Mouse (Mus musculus) G1E (cell line): ENCODE data around the gene Mis18bp1. TPM values are rescaled to one million over a fixed set of nuclear protein-coding genes. Genes with fewer than 3 reads are reported as not detected.

Source experiments
- ATAC-seq: 2 replicates; pipeline ENCODE4 v1.8.0; 2016; ENCODE audit warnings: mild to moderate bottlenecking; ENCODE audit not compliant: insufficient number of reproducible peaks, poor library complexity, low FRiP score, severe bottlenecking; ENCODE audit errors: extremely low read depth
- DNase-seq: peaks from one replicate; pipeline ENCODE4 v3.0.0; 2012; ENCODE audit warnings: low spot score
- H3K27me3 ChIP-seq: 2 replicates; pipeline ENCODE4 v1.6.1; 2012; ENCODE audit warnings: mild to moderate bottlenecking, low read length, inconsistent platforms; ENCODE audit not compliant: insufficient read depth
- H3K36me3 ChIP-seq: replicated peaks from 2 replicates; pipeline ENCODE3; 2012; ENCODE audit warnings: mild to moderate bottlenecking, inconsistent platforms
- H3K4me1 ChIP-seq: 2 replicates; pipeline ENCODE4 v1.6.1; 2012; ENCODE audit warnings: low read depth, low read length, inconsistent platforms, mixed read lengths; ENCODE audit not compliant: insufficient read depth
- H3K4me3 ChIP-seq: 2 replicates; pipeline ENCODE4 v1.5.1; 2012; ENCODE audit warnings: low read depth, mild to moderate bottlenecking, inconsistent platforms, low read length, moderate library complexity, mixed read lengths
- H3K9me3 ChIP-seq: replicated peaks from 2 replicates; pipeline ENCODE4 v1.6.1; 2012; ENCODE audit warnings: inconsistent platforms
- CTCF ChIP-seq: IDR thresholded peaks from 2 replicates; pipeline ENCODE4 v1.5.1; 2012; ENCODE audit warnings: low read depth, low read length, inconsistent platforms, mixed read lengths
- GATA1 ChIP-seq: IDR thresholded peaks from 2 replicates; pipeline ENCODE4 v1.6.1; 2012; ENCODE audit warnings: borderline replicate concordance, low read length, inconsistent platforms, mixed read lengths
- GATA2 ChIP-seq: IDR thresholded peaks from 2 replicates; pipeline ENCODE4 v1.6.1; 2012; ENCODE audit warnings: low read depth, low read length, inconsistent platforms, borderline replicate concordance
- POLR2AphosphoS5 ChIP-seq: IDR thresholded peaks from 2 replicates; pipeline ENCODE4 v1.6.1; 2012; ENCODE audit warnings: low read depth, low read length, inconsistent platforms; ENCODE audit not compliant: insufficient replicate concordance
- TAL1 ChIP-seq: conservative IDR thresholded peaks from 2 replicates; pipeline ENCODE4 v1.6.1; 2012; ENCODE audit warnings: low read depth, low read length, inconsistent platforms, mixed read lengths
- polyA plus RNA-seq: library from polyadenylated mRNA; stranded (reverse); fragments of >175 nt; gene quantifications from 2 replicates; pipeline ENCODE4 v1.2.3, GENCODE M21; 2012
- total RNA-seq, 2 experiments: library from RNA; stranded (forward) in 1 of 2; stranded (reverse) in 1 of 2; fragments of 200-1000 nt in 1 of 2; fragments of >200 nt in 1 of 2; fragmentation: Nextera tagmentation in 1 of 2; gene quantifications; 2 replicates each; pipeline ENCODE4 v1.2.3; 2014 to 2017

Gene Mis18bp1
- total RNA-seq (2014; fragmentation: Nextera tagmentation) (167 and 187 TPM in 2 replicates), total RNA-seq (2017) (72.9 and 91.8 TPM in 2 replicates), polyA plus RNA-seq (6.3 and 7.6 TPM in 2 replicates)

GRCm38 (mm10) chr12:65172021-65172951 lies at the start of gene Mis18bp1:
TSS of gene Mis18bp1 (minus strand) at chr12:65172604.
- Histone ChIP-seq H3K9me3 (no peaks in the 10 kb centered on the region), H3K4me1 (peaks cover 27% of the 10 kb centered on the region), H3K4me3 (peak within 1 kb of the TSS; percentile 76), H3K36me3 (peaks cover 23% of the 10 kb centered on the region), H3K27me3 (peaks cover 5% of the 10 kb centered on the region)
- TF ChIP-seq TAL1 (no peak), GATA2 (no peak), GATA1 (no peak), CTCF (no peak), POLR2AphosphoS5 (no peak)
- peak; percentile 96 for ATAC-seq
- DNase-seq: peak; percentile 89

- H3K36me3 ChIP-seq: no peaks in the 10 kb centered on the region
Measured at GRCm38 (mm10) chr12:65216404-65216840, 44.0 kb upstream of the Mis18bp1 start.

GRCm38 (mm10) chr12:65206431-65206830 lies 34.0 kb upstream of the Mis18bp1 start:
- ATAC-seq: no peak
- H3K27me3 ChIP-seq: no peaks in the 10 kb centered on the region

More at GRCm38 (mm10) chr12:65216404-65216840, 44.0 kb upstream of the Mis18bp1 start:
- Histone ChIP-seq H3K4me3 (no peak overlapping the region), H3K27me3 (no peaks in the 10 kb centered on the region), H3K9me3 (no peaks in the 10 kb centered on the region), H3K4me1 (no peaks in the 10 kb centered on the region)
- no peak for TF ChIP-seq CTCF
- TF ChIP-seq TAL1: no peak
- TF ChIP-seq GATA2: no peak
- DNase-seq (no peak), ATAC-seq (no peak)

DNA sequence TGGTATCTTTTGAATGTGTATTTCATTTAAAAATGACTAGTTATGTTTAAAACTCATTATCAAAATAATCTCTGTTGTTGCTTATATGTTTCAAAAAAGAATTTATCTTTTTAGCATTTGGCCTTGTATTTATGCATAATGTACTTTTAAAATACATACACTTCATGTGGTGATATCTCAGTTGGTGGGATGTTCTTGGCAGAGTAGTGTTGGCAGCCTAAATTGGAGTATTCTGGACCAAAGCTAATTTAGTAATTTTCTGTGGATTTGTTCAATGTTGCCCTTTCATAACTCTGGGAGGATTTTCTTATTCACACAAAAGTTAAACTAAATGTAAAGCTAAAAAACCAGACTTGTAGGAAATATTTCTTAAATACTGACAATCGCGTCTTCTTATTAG lies 29.4 kb upstream of the Mis18bp1 start:
- no peak for DNase-seq
- no peaks in the 10 kb centered on the region for H3K4me1 ChIP-seq
- no peak for ATAC-seq

More at GRCm38 (mm10) chr12:65206431-65206830, 34.0 kb upstream of the Mis18bp1 start:
- Histone ChIP-seq H3K4me3 (no peak overlapping the region), H3K4me1 (no peaks in the 10 kb centered on the region), H3K36me3 (no peaks in the 10 kb centered on the region), H3K9me3 (0 out of 2 replicates have a peak, but pooled peaks cover 2% of the 10 kb centered on the region)
- DNase-seq: no peak
- no peak for TF ChIP-seq GATA2
- TF ChIP-seq TAL1: no peak

GRCm38 (mm10) chr12:65194003-65194530 lies 21.7 kb upstream of the Mis18bp1 start:
- Histone ChIP-seq H3K4me3 (no peak overlapping the region), H3K36me3 (no peaks in the 10 kb centered on the region), H3K9me3 (no peaks in the 10 kb centered on the region), H3K4me1 (no peaks in the 10 kb centered on the region), H3K27me3 (peaks cover 5% of the 10 kb centered on the region; the same call in 1 of the 2 replicates)
- TF ChIP-seq TAL1 (no peak), GATA2 (no peak), POLR2AphosphoS5 (no peak), GATA1 (no peak), CTCF (no peak)
- DNase-seq (no peak), ATAC-seq (no peak)

More for the DNA sequence above, 29.4 kb upstream of the Mis18bp1 start:
- no peak overlapping the region for H3K4me3 ChIP-seq
- TF ChIP-seq GATA2 (no peak), GATA1 (no peak), CTCF (no peak), TAL1 (no peak), POLR2AphosphoS5 (no peak)
- H3K9me3 ChIP-seq: no peaks in the 10 kb centered on the region
- peaks cover 5% of the 10 kb centered on the region; the same call in 1 of the 2 replicates for H3K27me3 ChIP-seq
- H3K36me3 ChIP-seq: no peaks in the 10 kb centered on the region

- Histone ChIP-seq H3K27me3 (peaks cover 3% of the 10 kb centered on the region), H3K4me1 (no peaks in the 10 kb centered on the region; the same call in 1 of the 2 replicates), H3K9me3 (no peaks in the 10 kb centered on the region), H3K36me3 (no peaks in the 10 kb centered on the region), H3K4me3 (no peak overlapping the region)
- TF ChIP-seq CTCF: no peak
- no peak for TF ChIP-seq GATA2
- no peak for TF ChIP-seq TAL1
- TF ChIP-seq POLR2AphosphoS5: no peak
- no peak for TF ChIP-seq GATA1
- DNase-seq (no peak), ATAC-seq (peak; percentile 62)
Measured at GRCm38 (mm10) chr12:65189213-65189612, 16.8 kb upstream of the Mis18bp1 start.
